In genomic region chr7:120598355-120598754, GRCm38 (mm10) we compare ENCODE assay signal across 9 mouse cellular contexts. TPM values are rescaled to one million over a fixed set of nuclear protein-coding genes. Genes with fewer than 3 reads are reported as not detected.
DNase-seq lines count a peak whose midpoint lies in the region; ATAC-seq and TF ChIP-seq lines count a peak whose summit lies in the region.
"Had no signal": no experiment of that assay in that cellular context is flagged by ENCODE, and none has a peak within 500 bp of the region (broad histone marks: within the 10 kb centered on the region; RNA-seq: fewer than 3 reads in every experiment).

No protein-coding gene starts in this region.

- H3K4me2 ChIP-seq in forebrain, embryonic 13.5 days = peak overlapping the region; percentile 70
- H3K4me2 ChIP-seq in intestine, embryonic 14.5 days (ENCODE audit: low read length) = peak overlapping the region; percentile 71
- peak overlapping the region; percentile 73 for H3K4me2 ChIP-seq in neural tube, embryonic 12.5 days (replicated peaks)

- H3K9ac ChIP-seq in forebrain, embryonic 13.5 days = no peak overlapping the region
- H3K9ac ChIP-seq in intestine, embryonic 14.5 days (ENCODE audit: low read length) = no peak overlapping the region
- H3K9ac ChIP-seq in neural tube, embryonic 12.5 days = no peak overlapping the region
- H3K9ac ChIP-seq: liver, embryonic 13.5 days had no signal

- no peak for DNase-seq in left cerebral cortex, adult 2 months (ENCODE audit: extremely low spot score in 1 of 2, low spot score in 2 of 2)
- DNase-seq in left cerebral cortex, adult 8-10 months (ENCODE audit: low spot score in 2 of 2) = no peak
- no peak for DNase-seq in intestine, embryonic 14.5 days (ENCODE audit: low spot score)
- DNase-seq in kidney, postnatal 25 days = no peak
- no peak for DNase-seq in urinary bladder, postnatal 36 days (ENCODE audit: low spot score in 2 of 2)
- DNase-seq: liver, embryonic 13.5 days had no signal

- no peak for TF ChIP-seq CTCF in left cerebral cortex, adult 2 months (IDR thresholded peaks at IDR 0.05)

- ATAC-seq in forebrain, embryonic 13.5 days = no peak
- ATAC-seq in intestine, embryonic 14.5 days (replicated peaks; ENCODE audit: low FRiP score, low TSS enrichment, low read depth) = no peak
- ATAC-seq in neural tube, embryonic 12.5 days (ENCODE audit: low FRiP score, low read depth) = no peak
- no peak for ATAC-seq in erythroid progenitor cell, adult 5-6 weeks (replicated peaks; ENCODE audit: low FRiP score, poor library complexity, severe bottlenecking)

- peak overlapping the region; percentile 49 for H3K4me3 ChIP-seq in left cerebral cortex, adult 2 months
- peak overlapping the region; percentile 45; the same call in 1 of the 2 replicates for H3K4me3 ChIP-seq in forebrain, embryonic 13.5 days
- H3K4me3 ChIP-seq in intestine, embryonic 14.5 days (ENCODE audit: low read depth, low read length) = peak overlapping the region; percentile 37
- H3K4me3 ChIP-seq in neural tube, embryonic 12.5 days = no peak overlapping the region

- no peak overlapping the region for H3K27ac ChIP-seq in left cerebral cortex, adult 2 months
- no peak overlapping the region for H3K27ac ChIP-seq in forebrain, embryonic 13.5 days
- H3K27ac ChIP-seq in intestine, embryonic 14.5 days (ENCODE audit: low read depth) = no peak overlapping the region
- H3K27ac ChIP-seq in neural tube, embryonic 12.5 days = no peak overlapping the region
- H3K27ac ChIP-seq: liver, embryonic 13.5 days had no signal

- peaks cover 6% of the 10 kb centered on the region; the same call in 1 of the 2 replicates for H3K4me1 ChIP-seq in forebrain, embryonic 13.5 days
- H3K4me1 ChIP-seq in intestine, embryonic 14.5 days (replicated peaks; ENCODE audit: control insufficient read depth, insufficient read depth, low read length) = no peaks in the 10 kb centered on the region
- H3K4me1 ChIP-seq in neural tube, embryonic 12.5 days = no peaks in the 10 kb centered on the region
- H3K4me1 ChIP-seq: liver, embryonic 13.5 days had no signal

- no peaks in the 10 kb centered on the region for H3K36me3 ChIP-seq in forebrain, embryonic 13.5 days (ENCODE audit: poor library complexity, severe bottlenecking)
- H3K36me3 ChIP-seq in intestine, embryonic 14.5 days (ENCODE audit: control insufficient read depth, insufficient read depth, low read length) = no peaks in the 10 kb centered on the region
- no peaks in the 10 kb centered on the region for H3K36me3 ChIP-seq in neural tube, embryonic 12.5 days
- H3K36me3 ChIP-seq: liver, embryonic 13.5 days had no signal

- no peaks in the 10 kb centered on the region for H3K27me3 ChIP-seq in forebrain, embryonic 13.5 days
- no peaks in the 10 kb centered on the region for H3K27me3 ChIP-seq in intestine, embryonic 14.5 days (replicated peaks; ENCODE audit: control insufficient read depth, insufficient read depth, low read length)
- H3K27me3 ChIP-seq in neural tube, embryonic 12.5 days (replicated peaks) = no peaks in the 10 kb centered on the region; the same call in 1 of the 2 replicates

- intact Hi-C loops in left cerebral cortex, adult 2 months (cut with DNase I) = no loop called here

- 84% methylated on average over 7 of the region's 7 CpGs for WGBS in forebrain, embryonic 13.5 days
- 84% methylated on average over 7 of the region's 7 CpGs for WGBS in intestine, embryonic 14.5 days
- 80% methylated on average over 7 of the region's 7 CpGs for WGBS in neural tube, embryonic 12.5 days

- H3K9me3 ChIP-seq in forebrain, embryonic 13.5 days (replicated peaks) = no peaks in the 10 kb centered on the region
- no peaks in the 10 kb centered on the region for H3K9me3 ChIP-seq in intestine, embryonic 14.5 days (ENCODE audit: control insufficient read depth, low read length)
- no peaks in the 10 kb centered on the region for H3K9me3 ChIP-seq in neural tube, embryonic 12.5 days
- H3K9me3 ChIP-seq: liver, embryonic 13.5 days had no signal

RNA-seq across cellular contexts. Expression of gene Uqcrc2, which starts 36.6 kb away (rescaled TPM):
- total RNA-seq in left cerebral cortex, adult 2 months (2021) = 100 to 1,000 TPM; 234 to 239 TPM
- 100 to 1,000 TPM; 248 to 256 (median 249) TPM for total RNA-seq in left cerebral cortex, adult 8-10 months (2022)
- 209 and 210 TPM in 2 replicates for polyA plus RNA-seq in forebrain, embryonic 13.5 days (2015; fragmentation: Nextera tagmentation; extraction: Ambion mirVana)
- 235 and 246 TPM in 2 replicates for polyA plus RNA-seq in intestine, embryonic 14.5 days (2014; fragmentation: Nextera tagmentation; extraction: Ambion mirVana)
- 176 and 181 TPM in 2 replicates for polyA plus RNA-seq in neural tube, embryonic 12.5 days (2016; fragmentation: Nextera tagmentation; extraction: Ambion mirVana)
- 84.7 and 88.4 TPM in 2 replicates for total RNA-seq in erythroid progenitor cell, adult 5-6 weeks (2015; ENCODE audit: low replicate concordance)
- total RNA-seq in erythroid progenitor cell, adult 5-6 weeks (2017; ENCODE audit: low replicate concordance) = 27.9 and 36.7 TPM in 2 replicates
